Mouse (Mus musculus) limb, embryonic 11.5 days (tissue): ENCODE data around the gene Map2k2. TPM values are rescaled to one million over a fixed set of nuclear protein-coding genes. Genes with fewer than 3 reads are reported as not detected.
"Not testable (repeated sequence)": the region's sequence is repeated elsewhere in the genome, so short reads cannot be mapped to it uniquely, and the experiment has no call there.

Source experiments
- ATAC-seq: fragments of 200-750 bp; cut with Nextera tagmentation; 2 replicates; pipeline ENCODE4 v1.8.0; 2017; ENCODE audit warnings: low read depth; ENCODE audit not compliant: insufficient number of reproducible peaks, low FRiP score, low TSS enrichment
- DNase-seq: peaks from one replicate; pipeline ENCODE4 v3.0.0-alpha.2; 2015; ENCODE audit warnings: low spot score
- H3K27ac ChIP-seq: fragments of 300-500 bp; sonication (generic); replicated peaks from 2 replicates; pipeline ENCODE4 v1.5.1; 2014; ENCODE audit warnings: low read depth, mild to moderate bottlenecking, low read length
- H3K27me3 ChIP-seq: fragments of 300-500 bp; sonication (generic); 2 replicates; pipeline ENCODE4 v1.6.1; 2014; ENCODE audit warnings: mild to moderate bottlenecking, low read length, mixed read lengths; ENCODE audit not compliant: control insufficient read depth, insufficient read depth
- H3K36me3 ChIP-seq: fragments of 300-500 bp; sonication (generic); 2 replicates; pipeline ENCODE4 v1.6.1; 2014; ENCODE audit warnings: mild to moderate bottlenecking, low read length, moderate library complexity, mixed read lengths; ENCODE audit not compliant: control insufficient read depth, insufficient read depth
- H3K4me1 ChIP-seq: fragments of 300-500 bp; sonication (generic); 2 replicates; pipeline ENCODE4 v1.6.1; 2014; ENCODE audit warnings: low read length, mixed read lengths; ENCODE audit not compliant: control insufficient read depth, insufficient read depth
- H3K4me2 ChIP-seq: fragments of 300-500 bp; sonication (generic); 2 replicates; pipeline ENCODE4 v1.6.1; 2014; ENCODE audit warnings: low read depth, mild to moderate bottlenecking, moderate library complexity; ENCODE audit not compliant: severe bottlenecking
- H3K4me3 ChIP-seq: fragments of 300-500 bp; sonication (generic); 2 replicates; pipeline ENCODE4 v1.5.1; 2014; ENCODE audit warnings: low read depth, low read length
- H3K9ac ChIP-seq: fragments of 300-500 bp; sonication (generic); 2 replicates; pipeline ENCODE4 v1.6.1; 2014; ENCODE audit warnings: mild to moderate bottlenecking, low read length
- H3K9me3 ChIP-seq: fragments of 300-500 bp; sonication (generic); 2 replicates; pipeline ENCODE4 v1.6.1; 2016; ENCODE audit warnings: low read length; ENCODE audit not compliant: control insufficient read depth
- WGBS: fragments of 180-500 bp; shearing (Covaris S2); extraction: QIAGEN DNeasy Blood & Tissue Kit; methylation state at CpG from one replicate; pipeline ENCODE4 v1.1.7; 2014; 5-methylcytosine and 5-hydroxymethylcytosine counted together
- polyA plus RNA-seq: library from polyadenylated mRNA; unstranded; fragments of >200 nt; fragmentation: Nextera tagmentation; extraction: Ambion mirVana; gene quantifications from 2 replicates; pipeline ENCODE4 v1.2.1, GENCODE M21; 2014

Gene Map2k2
- polyA plus RNA-seq, 1 experiment from 2014 or later, result 230 TPM

- Histone ChIP-seq H3K4me3 (no peak overlapping the region), H3K27ac (peak overlapping the region; percentile 70; the same call in 1 of the 2 replicates), H3K4me1 (peaks cover 17% of the 10 kb centered on the region), H3K36me3 (peaks cover 5% of the 10 kb centered on the region), H3K4me2 (peak overlapping the region; percentile 33), H3K9ac (peak overlapping the region; percentile 44), H3K9me3 (no peaks in the 10 kb centered on the region), H3K27me3 (no peaks in the 10 kb centered on the region)
- 5% methylated on average over 21 of the region's 21 CpGs for WGBS
- peak; percentile 87 for DNase-seq
- ATAC-seq, result no peak; the same call in 1 of the 2 replicates
These were observed 67.4 kb downstream of the Map2k2 start for GRCm38 (mm10) chr10:81173132-81173531.

- ATAC-seq (peak; percentile 66; the same call in 1 of the 2 replicates), DNase-seq (peak; percentile 97)
- Histone ChIP-seq H3K27me3 (no peaks in the 10 kb centered on the region), H3K4me3 (peak overlapping the region; percentile 25), H3K4me2 (peak overlapping the region; percentile 52), H3K27ac (peak overlapping the region; percentile 82), H3K36me3 (peaks cover 21% of the 10 kb centered on the region), H3K4me1 (peaks cover 22% of the 10 kb centered on the region), H3K9me3 (no peaks in the 10 kb centered on the region), H3K9ac (peak overlapping the region; percentile 68)
- WGBS, result 4% methylated on average over 29 of the region's 29 CpGs
These were observed 69.1 kb downstream of the Map2k2 start for GRCm38 (mm10) chr10:81174617-81175344.

- peaks cover 27% of the 10 kb centered on the region for H3K36me3 ChIP-seq
- not testable (repeated sequence) for H3K4me2 ChIP-seq, ATAC-seq, H3K9me3 ChIP-seq, H3K4me3 ChIP-seq, H3K9ac ChIP-seq, DNase-seq, H3K27me3 ChIP-seq
- peaks cover 22% of the 10 kb centered on the region for H3K4me1 ChIP-seq
- 13% methylated on average over 4 of the region's 4 CpGs for WGBS
- H3K27ac ChIP-seq, result peak overlapping the region; percentile 82; the same call in 1 of the 2 replicates
These were observed 69.6 kb downstream of the Map2k2 start for GRCm38 (mm10) chr10:81175345-81175701.

GRCm38 (mm10) chr10:81175936-81176465 lies 70.3 kb downstream of the Map2k2 start:
- Histone ChIP-seq H3K27me3 (no peaks in the 10 kb centered on the region), H3K36me3 (peaks cover 34% of the 10 kb centered on the region), H3K9ac (no peak overlapping the region; the same call in 1 of the 2 replicates), H3K4me2 (peak overlapping the region; percentile 36), H3K9me3 (no peaks in the 10 kb centered on the region), H3K4me1 (peaks cover 22% of the 10 kb centered on the region), H3K4me3 (peak overlapping the region; percentile 89), H3K27ac (peak overlapping the region; percentile 43; the same call in 1 of the 2 replicates)
- ATAC-seq, result no peak
- WGBS, result 8% methylated on average over 13 of the region's 13 CpGs
- DNase-seq, result no peak

DNA sequence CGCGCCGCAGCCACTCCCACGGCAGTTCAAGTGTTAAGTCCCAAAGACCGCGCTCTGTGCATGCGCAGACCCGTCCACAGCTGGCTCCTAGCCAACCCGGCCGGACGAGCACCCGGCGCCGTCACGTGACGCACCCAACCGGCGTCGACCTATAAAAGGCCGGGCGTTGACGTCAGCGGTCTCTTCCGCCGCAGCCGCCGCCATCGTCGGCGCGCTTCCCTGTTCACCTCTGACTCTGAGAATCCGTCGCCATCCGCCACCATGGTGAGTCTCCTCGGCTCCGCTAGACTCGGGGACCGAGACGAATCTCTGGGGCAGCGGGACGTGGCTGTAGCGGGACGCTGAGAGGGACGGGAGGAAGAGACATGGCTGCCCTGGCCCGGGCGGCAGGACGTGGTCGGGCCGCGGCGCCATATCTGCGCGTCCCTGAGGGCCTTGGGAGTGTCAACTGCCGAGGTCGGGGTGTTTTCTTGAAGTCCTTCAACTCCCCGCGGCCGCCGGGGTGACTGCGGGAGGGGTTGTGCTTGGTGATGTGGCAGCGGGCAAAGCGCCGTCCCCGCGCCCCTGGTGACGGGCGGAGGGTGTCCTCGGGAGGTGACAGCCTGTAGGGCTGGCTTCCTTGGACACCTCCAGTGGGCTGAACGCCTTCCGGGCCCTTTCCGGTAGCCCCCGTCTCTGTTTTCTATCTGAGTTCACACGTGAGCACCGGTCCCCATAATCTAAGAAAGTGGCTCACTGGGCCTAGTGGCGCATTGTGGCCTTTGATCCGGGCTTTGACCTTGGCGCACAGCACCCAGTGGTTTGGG lies 71.0 kb downstream of the Map2k2 start, which contains the start of gene Eef2:
Gene Eef2 (plus strand): TSS at position 166 of the 806 bp plus-strand sequence.
- Histone ChIP-seq H3K27ac (peak within 1 kb of the TSS; percentile 88), H3K27me3 (no peaks in the 10 kb centered on the region), H3K4me2 (peak within 1 kb of the TSS; percentile 96), H3K9ac (peak within 1 kb of the TSS; percentile 99), H3K36me3 (peaks cover 40% of the 10 kb centered on the region), H3K4me3 (peak within 1 kb of the TSS; percentile 89), H3K9me3 (no peaks in the 10 kb centered on the region), H3K4me1 (peaks cover 25% of the 10 kb centered on the region)
- DNase-seq, result peak; percentile 99
- ATAC-seq, result peak; percentile 77
- WGBS, result under 1% methylated on average over 77 of the region's 77 CpGs

DNA sequence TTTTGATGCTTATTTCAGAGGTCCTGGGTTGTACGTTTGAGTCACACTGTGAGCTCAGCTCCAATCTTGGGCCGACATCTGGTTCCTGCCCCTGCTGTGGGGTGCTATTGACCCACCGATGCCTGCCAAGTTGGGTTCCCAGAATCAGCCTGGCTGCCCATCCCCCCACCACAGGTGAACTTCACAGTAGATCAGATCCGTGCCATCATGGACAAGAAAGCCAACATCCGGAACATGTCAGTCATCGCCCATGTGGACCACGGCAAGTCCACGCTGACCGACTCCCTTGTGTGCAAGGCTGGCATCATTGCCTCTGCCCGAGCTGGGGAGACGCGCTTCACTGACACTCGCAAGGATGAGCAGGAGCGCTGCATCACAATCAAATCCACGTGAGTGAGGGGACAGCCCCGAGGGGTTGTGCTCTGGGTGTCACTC lies 71.8 kb downstream of the Map2k2 start:
- Histone ChIP-seq H3K36me3 (peaks cover 44% of the 10 kb centered on the region), H3K27me3 (no peaks in the 10 kb centered on the region), H3K9me3 (no peaks in the 10 kb centered on the region), H3K4me2 (peak overlapping the region; percentile 96), H3K4me3 (peak overlapping the region; percentile 89), H3K27ac (peak overlapping the region; percentile 88; the same call in 1 of the 2 replicates), H3K9ac (peak overlapping the region; percentile 99), H3K4me1 (peaks cover 25% of the 10 kb centered on the region)
- DNase-seq, result no peak
- ATAC-seq, result no peak
- WGBS, result 18% methylated on average over 16 of the region's 16 CpGs

GRCm38 (mm10) chr10:81177958-81178712 lies 72.4 kb downstream of the Map2k2 start:
- H3K4me1 ChIP-seq, result peaks cover 25% of the 10 kb centered on the region
- H3K9ac ChIP-seq, result peak overlapping the region; percentile 99
- peak overlapping the region; percentile 96 for H3K4me2 ChIP-seq
- no peak for ATAC-seq
- H3K27ac ChIP-seq, result no peak overlapping the region
- DNase-seq, result no peak
- peak overlapping the region; percentile 89 for H3K4me3 ChIP-seq
- H3K9me3 ChIP-seq, result no peaks in the 10 kb centered on the region
- H3K36me3 ChIP-seq, result peaks cover 44% of the 10 kb centered on the region
- WGBS, result 74% methylated on average over 14 of the region's 14 CpGs
- no peaks in the 10 kb centered on the region for H3K27me3 ChIP-seq
